Mouse (Mus musculus): ENCODE measurements around the gene Anxa11. TPM values are rescaled to one million over a fixed set of nuclear protein-coding genes. Genes with fewer than 3 reads are reported as not detected.
"Not testable (repeated sequence)": the region's sequence is repeated elsewhere in the genome, so short reads cannot be mapped to it uniquely, and the experiment has no call there.

Anxa11 gene
- polyA plus RNA-seq, 1 experiment from 2014 or later, result 30.2 TPM

DNA sequence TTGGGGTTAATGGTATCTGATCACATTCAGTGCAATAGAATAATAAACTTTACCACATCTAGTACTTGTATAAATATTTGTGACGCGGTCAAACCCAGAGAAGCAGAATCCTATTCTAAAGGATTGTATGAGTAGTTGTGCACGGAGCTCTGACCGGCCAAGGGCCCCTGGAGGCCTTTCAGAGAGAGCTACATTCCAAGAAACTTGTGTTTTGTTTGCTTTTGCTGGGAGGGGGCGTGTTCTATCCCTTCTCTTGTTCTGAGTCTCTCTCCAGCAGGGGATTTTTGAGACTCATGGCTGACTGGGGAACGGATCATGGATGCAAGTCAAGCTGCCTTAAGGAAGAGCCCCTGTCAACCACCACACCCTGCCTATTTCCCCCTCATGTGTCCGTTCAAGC, 53.7 kb downstream of the Anxa11 start:
- not testable (repeated sequence) for H3K4me2 ChIP-seq (ENCODE audit: low read depth, low read length); H3K36me3 ChIP-seq (ENCODE audit: control insufficient read depth, insufficient read depth, low read length); H3K9ac ChIP-seq (ENCODE audit: low read depth, low read length); H3K4me1 ChIP-seq (ENCODE audit: control insufficient read depth, insufficient read depth, low read length); H3K4me3 ChIP-seq (ENCODE audit: low read depth, low read length); H3K9me3 ChIP-seq (ENCODE audit: control insufficient read depth, low read length); DNase-seq (ENCODE audit: low spot score); H3K27ac ChIP-seq (replicated peaks; ENCODE audit: low read depth, low read length); H3K27me3 ChIP-seq (replicated peaks; ENCODE audit: control insufficient read depth, insufficient read depth, low read length)
- ATAC-seq (ENCODE audit: low read depth), result 0 out of 2 replicates have a peak, but pooled peaks have one; percentile 47
- WGBS, result no CpG with 5 or more reads among the region's 7 CpGs

DNA sequence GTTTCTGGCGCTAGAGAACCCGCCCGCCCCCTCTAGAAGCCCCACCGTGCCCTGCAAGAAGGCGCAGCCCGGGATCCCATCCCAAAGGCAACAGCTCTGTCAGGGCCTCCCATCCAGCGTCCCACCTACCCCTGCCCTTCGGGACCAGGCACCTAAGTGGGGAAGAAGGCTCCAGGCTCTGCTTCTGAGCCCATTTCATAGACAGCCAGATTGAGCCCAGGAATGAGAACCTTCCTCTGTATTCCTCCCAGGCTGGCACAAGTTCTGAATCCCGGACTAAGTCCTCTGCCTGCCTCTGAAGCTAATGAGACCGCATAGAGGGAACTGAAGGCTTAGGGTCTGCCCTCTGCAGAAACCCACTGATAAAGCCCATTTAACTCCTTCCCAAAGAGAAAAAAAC, 61.0 kb downstream of the Anxa11 start, which contains the start of gene Plac9a:
TSS of gene Plac9a (minus strand) at position 101 of the 400 bp plus-strand sequence.
- H3K9me3 ChIP-seq (ENCODE audit: control insufficient read depth, low read length); H3K36me3 ChIP-seq (ENCODE audit: control insufficient read depth, insufficient read depth, low read length); H3K4me2 ChIP-seq (ENCODE audit: low read depth, low read length); H3K9ac ChIP-seq (ENCODE audit: low read depth, low read length); DNase-seq (ENCODE audit: low spot score); H3K27me3 ChIP-seq (replicated peaks; ENCODE audit: control insufficient read depth, insufficient read depth, low read length); H3K4me3 ChIP-seq (ENCODE audit: low read depth, low read length); H3K4me1 ChIP-seq (ENCODE audit: control insufficient read depth, insufficient read depth, low read length); H3K27ac ChIP-seq (replicated peaks; ENCODE audit: low read depth, low read length); ATAC-seq (ENCODE audit: low read depth): not testable (repeated sequence)
- no CpG with 5 or more reads among the region's 10 CpGs for WGBS

DNA sequence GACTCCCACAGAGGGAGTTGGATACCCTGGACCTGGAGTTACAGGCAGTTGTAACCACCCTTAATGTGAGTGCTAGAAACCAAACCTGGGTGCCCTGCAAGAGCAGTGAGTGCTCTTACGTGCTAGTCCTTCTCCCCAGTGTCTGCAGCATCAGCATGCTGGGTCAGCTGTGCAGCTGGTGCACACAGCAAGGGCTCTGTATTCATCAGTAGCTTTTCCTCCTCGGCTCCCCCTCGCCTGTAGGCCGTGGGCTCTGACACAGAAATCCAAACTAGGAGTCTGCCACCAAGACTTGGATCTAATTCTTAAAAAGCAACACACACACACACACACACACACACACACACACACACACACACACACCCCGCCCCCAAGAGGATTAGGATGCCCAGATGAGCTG, 63.3 kb downstream of the Anxa11 start:
- DNase-seq (ENCODE audit: low spot score); H3K27ac ChIP-seq (replicated peaks; ENCODE audit: low read depth, low read length); H3K9me3 ChIP-seq (ENCODE audit: control insufficient read depth, low read length); H3K36me3 ChIP-seq (ENCODE audit: control insufficient read depth, insufficient read depth, low read length); H3K9ac ChIP-seq (ENCODE audit: low read depth, low read length); H3K4me2 ChIP-seq (ENCODE audit: low read depth, low read length); H3K4me1 ChIP-seq (ENCODE audit: control insufficient read depth, insufficient read depth, low read length); H3K27me3 ChIP-seq (replicated peaks; ENCODE audit: control insufficient read depth, insufficient read depth, low read length); H3K4me3 ChIP-seq (ENCODE audit: low read depth, low read length): not testable (repeated sequence)
- peak; percentile 72; the same call in 1 of the 2 replicates for ATAC-seq (ENCODE audit: low read depth)
- no CpG with 5 or more reads among the region's 5 CpGs for WGBS

DNA sequence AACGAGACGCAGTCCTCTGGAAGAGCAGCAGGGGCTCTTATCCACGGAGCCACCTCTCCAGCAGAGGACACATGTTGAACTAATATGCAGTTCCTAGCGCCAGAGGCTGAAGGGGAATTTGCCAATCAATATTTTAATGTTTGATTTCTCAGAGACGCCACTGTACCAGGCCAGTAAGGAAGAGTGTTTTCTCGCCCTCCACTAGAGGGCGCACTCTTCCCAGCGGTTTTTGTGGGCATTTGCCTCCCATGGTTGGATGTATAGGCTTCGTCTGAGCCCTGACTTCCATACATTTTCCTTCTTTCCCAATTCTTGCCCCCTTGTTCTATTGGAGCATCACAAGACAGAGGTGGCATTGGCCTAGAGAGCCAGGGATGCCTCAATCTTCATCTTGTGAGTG, 65.3 kb downstream of the Anxa11 start:
- ATAC-seq (ENCODE audit: low read depth); H3K27me3 ChIP-seq (replicated peaks; ENCODE audit: control insufficient read depth, insufficient read depth, low read length); DNase-seq (ENCODE audit: low spot score); H3K9me3 ChIP-seq (ENCODE audit: control insufficient read depth, low read length); H3K36me3 ChIP-seq (ENCODE audit: control insufficient read depth, insufficient read depth, low read length); H3K4me1 ChIP-seq (ENCODE audit: control insufficient read depth, insufficient read depth, low read length); H3K9ac ChIP-seq (ENCODE audit: low read depth, low read length); H3K4me3 ChIP-seq (ENCODE audit: low read depth, low read length); H3K4me2 ChIP-seq (ENCODE audit: low read depth, low read length); H3K27ac ChIP-seq (replicated peaks; ENCODE audit: low read depth, low read length): not testable (repeated sequence)
- WGBS, result no CpG with 5 or more reads among the region's 9 CpGs

DNA sequence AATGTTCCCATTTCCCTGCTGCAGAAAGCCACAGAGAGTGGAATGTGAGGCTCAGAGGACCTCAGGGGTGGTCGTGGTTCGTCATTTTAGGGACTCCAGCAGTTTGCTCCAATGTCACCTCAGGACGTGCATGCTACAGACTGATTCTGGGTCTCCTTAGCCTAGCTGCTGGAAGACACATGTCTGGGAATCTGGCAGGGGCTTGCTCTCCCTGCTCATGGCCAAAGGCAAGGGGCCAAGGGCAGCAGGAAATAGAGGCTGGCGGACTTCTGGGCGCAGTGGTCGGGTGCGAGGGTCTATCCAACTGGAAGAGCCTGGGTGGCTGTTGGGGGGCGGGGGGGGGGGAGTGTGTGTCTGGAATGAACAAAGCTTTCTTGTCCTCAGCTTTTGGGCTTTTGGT, 67.0 kb downstream of the Anxa11 start:
- no CpG with 5 or more reads among the region's 8 CpGs for WGBS
- not testable (repeated sequence) for ATAC-seq (ENCODE audit: low read depth); H3K9ac ChIP-seq (ENCODE audit: low read depth, low read length); H3K9me3 ChIP-seq (ENCODE audit: control insufficient read depth, low read length); H3K4me3 ChIP-seq (ENCODE audit: low read depth, low read length); H3K36me3 ChIP-seq (ENCODE audit: control insufficient read depth, insufficient read depth, low read length); H3K4me1 ChIP-seq (ENCODE audit: control insufficient read depth, insufficient read depth, low read length); H3K4me2 ChIP-seq (ENCODE audit: low read depth, low read length); DNase-seq (ENCODE audit: low spot score); H3K27ac ChIP-seq (replicated peaks; ENCODE audit: low read depth, low read length); H3K27me3 ChIP-seq (replicated peaks; ENCODE audit: control insufficient read depth, insufficient read depth, low read length)

DNA sequence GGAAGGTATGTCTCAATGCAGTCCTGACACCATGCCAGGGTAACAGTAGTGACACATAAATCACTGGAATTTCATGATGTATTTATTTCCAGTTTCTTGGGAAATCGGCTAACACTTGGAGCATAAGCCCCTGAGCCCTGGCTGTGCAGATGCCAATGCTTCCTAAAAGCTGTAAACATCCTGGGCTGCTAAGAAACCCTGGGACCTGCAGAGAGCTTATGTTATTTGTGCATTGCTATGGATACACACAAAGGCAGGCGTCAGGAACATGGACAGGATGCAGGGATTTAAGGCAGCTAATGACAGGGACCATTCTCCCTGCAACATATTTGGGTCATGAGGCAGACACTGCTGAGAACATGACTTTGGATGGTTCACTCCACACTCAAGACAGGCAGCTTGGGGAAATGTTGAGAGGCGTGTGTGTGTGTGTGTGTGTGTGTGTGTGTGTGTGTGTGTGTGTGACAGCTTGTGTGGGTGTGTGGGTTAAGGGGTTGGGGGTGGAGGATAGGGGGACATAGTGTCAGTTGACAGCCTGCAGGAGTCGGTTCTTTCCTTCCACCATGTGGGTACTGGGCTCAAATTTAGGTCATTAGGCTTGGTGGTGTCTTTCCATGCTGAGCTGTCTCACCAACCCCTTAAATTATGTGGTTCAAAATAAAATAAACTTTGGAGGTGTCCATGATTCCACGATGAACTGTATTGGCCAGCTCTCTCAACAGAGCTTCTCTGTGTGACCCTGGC, 76.6 kb downstream of the Anxa11 start:
- not testable (repeated sequence) for H3K4me1 ChIP-seq (ENCODE audit: control insufficient read depth, insufficient read depth, low read length); H3K4me3 ChIP-seq (ENCODE audit: low read depth, low read length); H3K27ac ChIP-seq (replicated peaks; ENCODE audit: low read depth, low read length); H3K27me3 ChIP-seq (replicated peaks; ENCODE audit: control insufficient read depth, insufficient read depth, low read length); H3K9ac ChIP-seq (ENCODE audit: low read depth, low read length); ATAC-seq (ENCODE audit: low read depth); H3K4me2 ChIP-seq (ENCODE audit: low read depth, low read length); H3K9me3 ChIP-seq (ENCODE audit: control insufficient read depth, low read length); H3K36me3 ChIP-seq (ENCODE audit: control insufficient read depth, insufficient read depth, low read length); DNase-seq (ENCODE audit: low spot score)
- no CpG with 5 or more reads among the region's 5 CpGs for WGBS

DNA sequence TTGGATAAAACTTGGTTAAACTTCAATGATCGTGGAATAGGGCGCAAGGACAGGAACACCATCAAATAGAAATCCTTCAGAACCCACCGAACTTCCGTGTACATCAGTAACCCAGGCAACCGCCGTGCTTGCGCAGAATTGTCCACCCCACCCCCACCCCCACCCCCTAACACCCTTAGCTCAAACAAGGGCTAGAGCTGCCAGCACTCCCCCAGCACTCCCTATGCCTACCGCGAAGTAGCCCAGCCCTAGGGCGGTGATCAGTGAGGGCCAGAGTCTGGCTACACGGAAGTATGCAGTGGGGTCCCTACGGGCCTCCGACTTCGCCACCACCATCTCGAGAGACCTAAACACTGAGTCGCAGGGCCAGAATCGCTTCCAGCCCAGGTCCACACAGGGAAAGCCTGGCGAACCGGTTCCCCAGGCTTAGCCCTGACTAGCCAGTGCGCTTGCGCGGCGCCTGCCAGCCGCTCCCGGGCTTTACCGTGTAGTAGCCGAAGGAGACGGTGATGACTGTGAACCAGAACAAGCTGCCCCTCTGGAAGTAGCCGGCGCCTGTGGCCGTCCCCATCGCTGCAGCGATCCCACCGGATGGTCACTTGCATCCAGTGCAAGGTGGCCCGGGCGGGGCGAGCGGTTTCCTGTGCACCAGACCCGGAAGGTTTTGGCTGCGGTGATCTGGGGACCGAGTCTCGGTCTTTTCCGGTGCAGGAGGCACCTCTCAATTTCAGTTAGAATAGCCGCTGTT, 85.0 kb downstream of the Anxa11 start:
- no CpG with 5 or more reads among the region's 44 CpGs for whole genome bisulfite sequencing
- not testable (repeated sequence) for H3K4me2 ChIP-seq (ENCODE audit: low read depth, low read length); H3K9me3 ChIP-seq (ENCODE audit: control insufficient read depth, low read length); H3K4me1 ChIP-seq (ENCODE audit: control insufficient read depth, insufficient read depth, low read length); H3K9ac ChIP-seq (ENCODE audit: low read depth, low read length); H3K4me3 ChIP-seq (ENCODE audit: low read depth, low read length); H3K36me3 ChIP-seq (ENCODE audit: control insufficient read depth, insufficient read depth, low read length); H3K27me3 ChIP-seq (replicated peaks; ENCODE audit: control insufficient read depth, insufficient read depth, low read length); H3K27ac ChIP-seq (replicated peaks; ENCODE audit: low read depth, low read length); DNase-seq (ENCODE audit: low spot score)
- ATAC-seq (ENCODE audit: low read depth), result peak; percentile 94

DNA sequence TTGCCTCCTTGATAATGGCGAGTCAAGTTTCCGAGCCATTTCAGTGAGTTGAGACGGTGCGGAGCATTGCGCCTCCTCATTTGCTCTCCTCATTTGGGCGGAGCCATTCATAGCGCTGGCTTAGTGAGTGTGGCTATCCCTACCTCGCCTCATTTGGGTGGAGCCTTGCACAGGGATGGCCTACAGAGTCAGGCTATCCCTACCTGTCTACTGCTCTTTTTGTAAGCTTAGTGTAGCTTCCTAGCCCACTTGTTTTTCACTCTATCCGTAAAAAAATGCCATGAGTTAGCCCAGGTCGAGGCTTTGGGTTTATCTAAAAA, 85.6 kb downstream of the Anxa11 start, which contains the start of gene Tmem254a:
TSS of gene Tmem254a (minus strand) at position 111 of the 320 bp plus-strand sequence.
- H3K9me3 ChIP-seq (ENCODE audit: control insufficient read depth, low read length); H3K4me2 ChIP-seq (ENCODE audit: low read depth, low read length); H3K27ac ChIP-seq (replicated peaks; ENCODE audit: low read depth, low read length); H3K4me3 ChIP-seq (ENCODE audit: low read depth, low read length); H3K4me1 ChIP-seq (ENCODE audit: control insufficient read depth, insufficient read depth, low read length); H3K36me3 ChIP-seq (ENCODE audit: control insufficient read depth, insufficient read depth, low read length); H3K9ac ChIP-seq (ENCODE audit: low read depth, low read length); DNase-seq (ENCODE audit: low spot score); H3K27me3 ChIP-seq (replicated peaks; ENCODE audit: control insufficient read depth, insufficient read depth, low read length): not testable (repeated sequence)
- ATAC-seq (ENCODE audit: low read depth), result peak; percentile 94
- no CpG with 5 or more reads among the region's 10 CpGs for WGBS
